Comparison of ENCODE assay signal across 32 mouse cellular contexts in the genomic region with DNA sequence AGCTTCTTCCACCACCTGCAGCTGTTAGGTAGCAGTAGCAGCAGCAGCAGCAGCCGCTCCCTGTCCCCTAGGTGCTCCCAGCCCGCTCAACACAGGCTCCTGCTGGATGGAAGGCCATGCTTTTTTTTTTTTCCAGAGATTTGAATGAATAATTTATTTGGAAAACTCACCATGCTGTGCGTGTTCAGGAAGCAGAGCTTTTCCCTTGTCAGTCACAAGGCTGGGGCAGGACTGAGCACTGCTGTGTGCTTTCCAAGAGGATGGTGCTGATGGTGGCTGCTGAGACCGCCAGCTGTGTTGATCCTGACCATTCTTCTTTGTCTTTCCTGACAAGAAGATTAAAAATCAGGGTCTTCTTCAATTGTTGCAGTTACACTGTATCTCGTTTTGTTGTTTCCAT.
DNase-seq lines count a peak whose midpoint lies in the region; ATAC-seq lines count a peak whose summit lies in the region.
"Had no signal": no experiment of that assay in that cellular context is flagged by ENCODE, and none has a peak within 500 bp of the region (broad histone marks: within the 10 kb centered on the region; RNA-seq: fewer than 3 reads in every experiment).

No protein-coding gene starts in this region.

- H3K27ac ChIP-seq in forebrain, embryonic 14.5 days (ENCODE audit: low read depth, low read length), result no peak overlapping the region
- H3K27ac ChIP-seq in forebrain, embryonic 11.5 days (ENCODE audit: low read depth, low read length), result no peak overlapping the region
- no peak overlapping the region for H3K27ac ChIP-seq in midbrain, embryonic 11.5 days (ENCODE audit: low read depth, low read length)
- H3K27ac ChIP-seq: embryonic facial prominence, embryonic 12.5 days; forebrain, embryonic 13.5 days; heart, embryonic 13.5 days; kidney, postnatal 0 days; left cerebral cortex, adult 2 months; limb, embryonic 15.5 days; liver, embryonic 14.5 days; lung, embryonic 15.5 days; neural tube, embryonic 13.5 days had no signal

- peak; percentile 14 for DNase-seq in forebrain, embryonic 14.5 days (ENCODE audit: low spot score)
- DNase-seq in forebrain, embryonic 11.5 days (ENCODE audit: low spot score), result no peak
- peak; percentile 49 for DNase-seq in retina, embryonic 14.5 days (ENCODE audit: low spot score)
- no peak for DNase-seq in retina, postnatal 1 day
- DNase-seq in midbrain, embryonic 11.5 days (ENCODE audit: low spot score, missing footprints), result no peak
- no peak for DNase-seq in thymus, postnatal 25 days
- no peak for DNase-seq in kidney, adult 8-10 months
- DNase-seq in cerebellum, adult 11 months, result no peak
- DNase-seq: adrenal gland, adult 2 months; cerebellum, adult 18-20 months; cerebellum, postnatal 25 days; gastrocnemius, postnatal 14 days; heart, adult 11 months; heart, postnatal 14 days; kidney, adult 18-20 months; lung, postnatal 4 days; right cerebral cortex, adult 18-20 months; right cerebral cortex, postnatal 4 days; thymus, postnatal 14 days had no signal

- no peaks in the 10 kb centered on the region for H3K4me1 ChIP-seq in forebrain, embryonic 14.5 days (ENCODE audit: control insufficient read depth, insufficient read depth, low read length)
- H3K4me1 ChIP-seq in forebrain, embryonic 11.5 days (replicated peaks; ENCODE audit: control insufficient read depth, insufficient read depth, low read length), result no peaks in the 10 kb centered on the region
- no peaks in the 10 kb centered on the region for H3K4me1 ChIP-seq in midbrain, embryonic 11.5 days (ENCODE audit: control insufficient read depth, insufficient read depth, low read length)
- H3K4me1 ChIP-seq: embryonic facial prominence, embryonic 12.5 days; forebrain, embryonic 13.5 days; heart, embryonic 13.5 days; limb, embryonic 15.5 days; lung, embryonic 15.5 days; neural tube, embryonic 13.5 days had no signal

- no peaks in the 10 kb centered on the region for H3K36me3 ChIP-seq in forebrain, embryonic 14.5 days (ENCODE audit: control insufficient read depth, insufficient read depth, low read length)
- H3K36me3 ChIP-seq in forebrain, embryonic 11.5 days (ENCODE audit: control insufficient read depth, insufficient read depth, low read length), result no peaks in the 10 kb centered on the region
- no peaks in the 10 kb centered on the region for H3K36me3 ChIP-seq in midbrain, embryonic 11.5 days (ENCODE audit: control insufficient read depth, insufficient read depth, low read length)
- H3K36me3 ChIP-seq: embryonic facial prominence, embryonic 12.5 days; G1E; heart, embryonic 13.5 days; limb, embryonic 15.5 days; lung, embryonic 15.5 days; neural tube, embryonic 13.5 days had no signal

- no peaks in the 10 kb centered on the region for H3K27me3 ChIP-seq in forebrain, embryonic 14.5 days (replicated peaks; ENCODE audit: control insufficient read depth, insufficient read depth, low read length)
- no peaks in the 10 kb centered on the region for H3K27me3 ChIP-seq in forebrain, embryonic 11.5 days (ENCODE audit: control insufficient read depth, insufficient read depth, low read length)
- no peaks in the 10 kb centered on the region for H3K27me3 ChIP-seq in midbrain, embryonic 11.5 days (ENCODE audit: control insufficient read depth, insufficient read depth, low read length)
- H3K27me3 ChIP-seq: embryonic facial prominence, embryonic 12.5 days; forebrain, embryonic 13.5 days; heart, embryonic 13.5 days; limb, embryonic 15.5 days; lung, embryonic 15.5 days; neural tube, embryonic 13.5 days had no signal

- H3K4me2 ChIP-seq in forebrain, embryonic 14.5 days (ENCODE audit: low read length), result no peak overlapping the region
- H3K4me2 ChIP-seq in forebrain, embryonic 11.5 days (ENCODE audit: low read depth, low read length, severe bottlenecking), result no peak overlapping the region
- no peak overlapping the region for H3K4me2 ChIP-seq in midbrain, embryonic 11.5 days
- H3K4me2 ChIP-seq: embryonic facial prominence, embryonic 12.5 days; forebrain, embryonic 13.5 days; heart, embryonic 13.5 days; limb, embryonic 15.5 days; lung, embryonic 15.5 days; neural tube, embryonic 13.5 days had no signal

- ATAC-seq in forebrain, embryonic 14.5 days, result no peak
- no peak for ATAC-seq in forebrain, embryonic 11.5 days (replicated peaks; ENCODE audit: low FRiP score)
- ATAC-seq in midbrain, embryonic 11.5 days (ENCODE audit: low FRiP score), result peak; percentile 79
- ATAC-seq: forebrain, embryonic 13.5 days; Patski had no signal

- 41% methylated on average over 5 of the region's 5 CpGs for WGBS in forebrain, embryonic 14.5 days
- WGBS in forebrain, embryonic 11.5 days, result 51% methylated on average over 5 of the region's 5 CpGs
- 24% methylated on average over 5 of the region's 5 CpGs for WGBS in midbrain, embryonic 11.5 days

- no peak overlapping the region for H3K9ac ChIP-seq in forebrain, embryonic 14.5 days (ENCODE audit: low read length)
- no peak overlapping the region for H3K9ac ChIP-seq in forebrain, embryonic 11.5 days (ENCODE audit: low read length)
- no peak overlapping the region for H3K9ac ChIP-seq in midbrain, embryonic 11.5 days (ENCODE audit: low read length)
- H3K9ac ChIP-seq: embryonic facial prominence, embryonic 12.5 days; forebrain, embryonic 13.5 days; heart, embryonic 13.5 days; limb, embryonic 15.5 days; liver, embryonic 14.5 days; lung, embryonic 15.5 days; neural tube, embryonic 13.5 days had no signal

- H3K4me3 ChIP-seq in forebrain, embryonic 14.5 days (ENCODE audit: low read depth, low read length), result no peak overlapping the region
- H3K4me3 ChIP-seq in forebrain, embryonic 11.5 days (ENCODE audit: low read depth, low read length), result no peak overlapping the region
- no peak overlapping the region for H3K4me3 ChIP-seq in midbrain, embryonic 11.5 days (ENCODE audit: low read depth, low read length)
- H3K4me3 ChIP-seq: embryonic facial prominence, embryonic 12.5 days; erythroblast, embryonic 14.5 days; forebrain, embryonic 13.5 days; heart, embryonic 13.5 days; left cerebral cortex, adult 2 months; limb, embryonic 15.5 days; lung, embryonic 15.5 days; myocyte; neural tube, embryonic 13.5 days had no signal

- H3K9me3 ChIP-seq in forebrain, embryonic 14.5 days (replicated peaks; ENCODE audit: control insufficient read depth, low read length), result no peaks in the 10 kb centered on the region
- H3K9me3 ChIP-seq in forebrain, embryonic 11.5 days (ENCODE audit: control insufficient read depth, low read length), result no peaks in the 10 kb centered on the region
- H3K9me3 ChIP-seq in midbrain, embryonic 11.5 days (ENCODE audit: control insufficient read depth, low read length), result no peaks in the 10 kb centered on the region
- H3K9me3 ChIP-seq: embryonic facial prominence, embryonic 12.5 days; forebrain, embryonic 13.5 days; G1E; heart, embryonic 13.5 days; limb, embryonic 15.5 days; lung, embryonic 15.5 days; neural tube, embryonic 13.5 days had no signal

Comparison
In these comparisons a context has a peak if more than half of its experiments do, and no peak if none do; other contexts are left out.
1. DNase-seq: peak in forebrain, embryonic 14.5 days (single experiment) and retina, embryonic 14.5 days (single experiment); none in forebrain, embryonic 11.5 days (single experiment), retina, postnatal 1 day (single experiment), midbrain, embryonic 11.5 days (single experiment), thymus, postnatal 25 days (single experiment), kidney, adult 8-10 months (0 of 2) and cerebellum, adult 11 months (single experiment).